Mouse (Mus musculus) right cerebral cortex, postnatal 25 days (tissue): Measurements from ENCODE around the gene Olfr116.

Experiments used
- DNase-seq: peaks from one replicate; pipeline ENCODE4 v3.0.0; 2022

Gene Olfr116

GRCm38 (mm10) chr17:37627009-37627408, at the start of gene Olfr116, which contains the start of gene Olfr115:
TSS of gene Olfr116 (minus strand) at chr17:37627199.
TSS of gene Olfr115 (minus strand) at chr17:37627109.
- no peak for DNase-seq

GRCm38 (mm10) chr17:37666688-37667087, 39.7 kb upstream of the Olfr116 start, which contains the start of gene Olfr118:
TSS of gene Olfr118 (plus strand) at chr17:37666988.
- DNase-seq: no peak

GRCm38 (mm10) chr17:37663682-37664081, 36.7 kb upstream of the Olfr116 start, which contains the start of gene Olfr117:
TSS of gene Olfr117 (minus strand) at chr17:37663782.
- DNase-seq: no peak

GRCm38 (mm10) chr17:37592643-37593042, 34.4 kb downstream of the Olfr116 start, which contains the start of gene Olfr114:
TSS of gene Olfr114 (minus strand) at chr17:37592743.
- no peak for DNase-seq

GRCm38 (mm10) chr17:37577563-37577962, 49.4 kb downstream of the Olfr116 start, which contains the start of gene Olfr113:
TSS of gene Olfr113 (minus strand) at chr17:37577663.
- no peak for DNase-seq
